Mouse (Mus musculus) olfactory bulb, adult 2 months (tissue): ENCODE results near the gene Tarbp1.

Experiments
- CTCF ChIP-seq: fragments of 200-500 bp; IDR thresholded peaks from 2 replicates; pipeline ENCODE4 v1.5.1; 2012; ENCODE audit warnings: low read depth, mild to moderate bottlenecking, low read length, moderate library complexity; ENCODE audit not compliant: insufficient read depth
- POLR2A ChIP-seq: fragments of 200-500 bp; IDR thresholded peaks from 2 replicates; pipeline ENCODE4 v1.6.1; 2012; ENCODE audit warnings: mild to moderate bottlenecking, low read depth, low read length, moderate library complexity; ENCODE audit not compliant: insufficient read depth

- TF ChIP-seq CTCF (no peak), POLR2A (no peak)
Measured at GRCm38 (mm10) chr8:126464071-126464470, 10.8 kb downstream of the Tarbp1 start.
